Mouse (Mus musculus) left cerebral cortex, adult 6 months (tissue): Measurements from ENCODE around the gene Olfr452. TPM values are rescaled to one million over a fixed set of nuclear protein-coding genes. Genes with fewer than 3 reads are reported as not detected.

ENCODE experiments used
- long read RNA-seq, 2 experiments: library from polyadenylated mRNA; unstranded; transcript quantifications; one replicate each; pipeline ENCODE4 v2.0.0; 2019 to 2020
- polyA plus RNA-seq: library from polyadenylated mRNA; unstranded; fragments of <200 nt; fragmentation: Nextera tagmentation; gene quantifications from 2 replicates; pipeline ENCODE4 v1.2.3, GENCODE M21; 2021

Olfr452 gene
- polyA plus RNA-seq: not detected in 2 replicates
- long read RNA-seq, experiment 1: 0 reads
- long read RNA-seq, experiment 2: 0 reads

DNA sequence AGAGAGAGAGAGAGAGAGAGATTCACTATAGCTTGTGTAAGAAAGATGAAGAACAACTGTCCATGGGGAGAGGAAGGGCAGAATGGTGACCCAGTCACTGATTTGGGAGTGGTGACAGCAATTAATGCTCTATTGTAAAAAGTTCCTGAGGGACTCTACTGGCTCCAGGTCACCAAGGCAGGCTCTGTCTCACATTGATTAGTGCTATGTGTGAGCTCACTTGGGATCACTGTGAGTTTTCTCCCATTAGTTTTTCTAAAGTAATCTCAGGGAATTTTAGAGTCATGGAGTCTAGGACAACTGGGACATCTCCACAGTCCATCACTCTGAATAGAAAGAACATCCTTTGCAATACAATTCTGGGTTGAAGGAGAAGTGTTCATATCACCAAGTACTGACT, at the start of gene Olfr452:
Gene Olfr452 (plus strand): TSS at position 301 of the 400 bp plus-strand sequence.

DNA sequence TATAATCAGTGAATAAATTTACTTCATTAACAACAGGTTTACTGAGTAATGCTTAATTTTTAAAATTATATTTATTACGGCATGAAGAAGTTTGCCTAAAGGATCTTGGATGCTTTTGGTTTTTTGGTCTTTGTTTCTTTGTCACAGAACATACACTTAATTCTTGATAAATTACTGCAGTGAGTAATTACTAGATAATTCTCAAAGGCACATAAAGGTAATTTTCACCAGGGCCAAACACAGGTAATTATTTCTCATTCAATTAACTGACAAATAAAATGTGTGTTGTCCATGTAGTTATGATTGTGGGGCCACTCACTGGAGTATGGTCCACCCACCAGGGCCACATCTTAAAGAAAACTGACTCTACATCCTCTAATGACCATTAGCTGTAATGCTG, 45.8 kb upstream of the Olfr452 start, which contains the start of gene Olfr453:
Gene Olfr453 (plus strand): TSS at position 301 of the 400 bp plus-strand sequence.

DNA sequence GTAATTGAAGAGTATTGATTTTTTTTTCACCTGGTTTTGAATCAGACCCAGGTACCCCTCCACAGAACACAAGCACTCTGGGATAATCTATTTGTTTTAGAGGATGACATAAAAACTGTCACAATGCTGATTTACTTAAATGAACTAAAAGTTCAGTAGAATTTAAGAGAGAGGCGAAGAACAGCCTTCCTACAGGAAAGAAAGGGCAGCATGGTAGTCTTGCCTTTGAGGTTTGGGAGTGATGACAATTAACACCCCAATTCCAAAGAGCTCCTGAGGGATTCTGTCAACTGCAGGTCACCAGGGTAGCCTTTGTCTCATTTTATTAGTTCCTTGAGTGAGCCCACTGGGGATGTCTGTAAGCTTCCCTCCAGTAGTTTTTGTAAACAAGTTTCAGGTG, 28.8 kb upstream of the Olfr452 start, which contains the start of gene Olfr38:
Gene Olfr38 (plus strand): TSS at position 301 of the 400 bp plus-strand sequence.

GRCm38 (mm10) chr6:42811639-42812038, 26.7 kb downstream of the Olfr452 start, which contains the start of gene Olfr450:
Gene Olfr450, plus strand, starts transcription at chr6:42811939.

DNA sequence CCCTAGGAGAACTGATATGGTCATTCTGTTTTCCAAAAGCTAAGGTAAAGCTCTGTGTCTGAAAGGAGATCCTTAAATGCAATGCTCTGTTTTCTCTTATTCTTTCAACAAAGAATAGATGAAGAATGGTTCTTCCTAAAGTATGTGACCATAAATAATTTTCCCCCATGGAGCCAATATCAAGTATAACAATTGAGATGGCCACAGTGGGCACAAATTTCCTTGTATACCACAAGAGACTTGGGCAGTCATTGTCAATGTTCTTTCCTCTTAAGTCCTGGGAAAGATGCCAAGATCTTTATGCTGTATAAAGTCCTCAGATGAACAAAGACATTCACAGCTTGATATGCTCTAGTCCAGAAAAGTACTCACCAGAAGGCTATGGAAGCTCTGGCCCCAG, 49.2 kb downstream of the Olfr452 start, which contains the start of gene Olfr449:
Gene Olfr449 (plus strand): TSS at position 301 of the 400 bp plus-strand sequence.

Other genes with a start within 250 kb of the Olfr452 start
- not detected in 2 replicates for gene Olfr455, start 237.5 kb upstream of the Olfr452 start, polyA plus RNA-seq
- gene Tcaf3, start 187.4 kb upstream of the Olfr452 start, polyA plus RNA-seq: not detected in 2 replicates
- gene Tcaf2, start 139.8 kb upstream of the Olfr452 start, polyA plus RNA-seq: 0.09 and 0.13 TPM in 2 replicates
- 76.2 and 83.4 TPM in 2 replicates for gene Tcaf1, start 75.0 kb upstream of the Olfr452 start, polyA plus RNA-seq
- not detected in 2 replicates for gene Olfr453, start 45.7 kb upstream of the Olfr452 start, polyA plus RNA-seq
- gene Olfr38, start 28.7 kb upstream of the Olfr452 start, polyA plus RNA-seq: not detected in 2 replicates
- not detected in 2 replicates for gene Olfr450, start 26.8 kb downstream of the Olfr452 start, polyA plus RNA-seq
- not detected in 2 replicates for gene Olfr449, start 49.3 kb downstream of the Olfr452 start, polyA plus RNA-seq
- not detected in 2 replicates for gene Olfr448, start 105.3 kb downstream of the Olfr452 start, polyA plus RNA-seq
- not detected in 2 replicates for gene Olfr447, start 123.8 kb downstream of the Olfr452 start, polyA plus RNA-seq
- not detected in 2 replicates for gene Olfr446, start 136.3 kb downstream of the Olfr452 start, polyA plus RNA-seq
- not detected in 2 replicates for gene Olfr444, start 164.0 kb downstream of the Olfr452 start, polyA plus RNA-seq